Mouse (Mus musculus) cerebellum, adult 11 months (tissue): Measurements from ENCODE around the gene Btbd35f14.
"Not testable (repeated sequence)": the region's sequence is repeated elsewhere in the genome, so short reads cannot be mapped to it uniquely, and the experiment has no call there.

ENCODE experiments used
- DNase-seq: peaks from one replicate; pipeline ENCODE4 v3.0.0; 2022

Btbd35f14 gene

GRCm38 (mm10) chrX:33702249-33702648 lies at the start of gene Btbd35f14:
TSS of gene Btbd35f14 (minus strand) at chrX:33702349.
- not testable (repeated sequence) for DNase-seq

DNA sequence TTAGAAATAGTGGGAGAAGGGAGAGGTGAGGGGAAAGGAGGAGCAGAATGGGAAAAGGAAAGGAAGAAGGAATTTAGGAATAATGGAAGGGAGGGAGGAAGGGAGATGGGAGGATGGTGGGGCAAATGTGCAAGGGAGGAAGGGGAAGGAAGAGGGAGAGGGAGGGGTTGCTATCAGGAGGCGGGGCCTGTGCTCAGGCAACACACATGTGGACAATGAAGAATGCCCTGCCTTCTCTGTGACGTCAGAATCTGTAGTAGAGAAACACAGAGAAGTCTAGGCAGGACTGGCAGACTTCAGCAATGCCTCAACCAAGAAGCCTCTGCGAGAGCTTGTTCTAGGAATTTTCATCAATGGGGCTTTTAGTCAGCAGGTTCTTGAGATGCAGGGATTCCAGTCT lies 45.3 kb downstream of the Btbd35f14 start, which contains the start of gene Btbd35f13:
Gene Btbd35f13, plus strand, starts transcription at position 301 of the 400 bp plus-strand sequence.
- DNase-seq, result not testable (repeated sequence)
